Mouse (Mus musculus): ENCODE measurements around the gene Rpl3. TPM values are rescaled to one million over a fixed set of nuclear protein-coding genes. Genes with fewer than 3 reads are reported as not detected.
A peak's percentile ranks its signal among the peaks of the same experiment; 100 is the strongest.

Gene Rpl3
- total RNA-seq, 2 experiments from 2014 or later: 558 to 583 TPM

DNA sequence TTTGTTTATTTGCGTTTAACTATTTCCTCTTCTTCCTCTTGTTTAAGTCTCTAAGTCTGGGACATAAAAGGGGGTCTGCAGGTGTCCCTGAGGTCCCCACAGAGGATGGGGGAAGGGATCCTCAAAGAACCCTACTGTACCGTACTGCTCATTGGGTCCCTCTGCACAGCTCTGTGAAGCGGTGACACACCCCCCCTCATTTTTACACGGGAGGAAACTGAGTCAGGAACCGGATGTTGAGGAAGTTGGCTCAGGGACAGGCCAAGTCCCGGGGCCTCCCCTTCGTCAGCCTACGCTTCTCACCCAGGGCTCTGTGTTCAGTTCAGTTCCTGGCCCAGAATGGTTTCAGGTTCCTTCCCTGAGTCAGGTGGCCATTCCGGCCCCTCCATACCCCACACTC, 39.9 kb downstream of the Rpl3 start:
- DNase-seq (ENCODE audit: low spot score in 2 of 2): no peak
- H3K4me3 ChIP-seq: no peak overlapping the region
- H3K27ac ChIP-seq: peak overlapping the region; percentile 51
- TF ChIP-seq CTCF (conservative IDR thresholded peaks at IDR 0.05): no peak

DNA sequence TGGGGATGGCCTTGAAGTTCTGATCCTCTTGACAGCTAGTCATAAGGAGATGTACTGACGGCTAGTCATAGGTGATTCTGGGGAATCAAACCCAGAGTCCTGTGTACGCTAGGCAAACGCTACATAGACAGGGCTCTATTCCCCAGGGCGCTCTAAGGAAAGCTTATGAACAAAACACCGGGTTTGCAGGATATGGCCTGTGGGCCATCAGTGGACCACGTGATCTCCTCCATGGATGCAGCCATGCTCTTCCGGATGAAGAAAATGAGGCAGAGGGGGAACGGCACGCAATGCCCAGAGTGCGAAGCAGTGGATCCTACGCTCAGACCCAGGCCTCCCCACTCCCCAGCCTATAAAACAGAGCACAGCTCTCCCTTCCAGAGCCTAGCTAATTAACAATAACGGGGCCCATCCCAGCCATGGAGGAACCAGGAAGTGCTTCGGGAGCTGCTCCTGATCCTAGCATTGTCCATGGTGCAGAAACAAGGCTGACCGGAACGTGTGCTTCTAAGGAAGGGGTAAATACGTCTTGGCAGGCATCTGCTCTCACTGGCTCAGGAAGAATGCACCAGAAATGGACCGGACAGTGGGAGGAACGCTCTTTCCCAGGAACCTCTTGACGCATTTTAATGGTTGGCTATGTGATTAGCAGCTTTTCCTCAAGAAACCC, 40.4 kb downstream of the Rpl3 start:
- no peak for DNase-seq (ENCODE audit: low spot score in 2 of 2)
- Histone ChIP-seq H3K27ac (peak overlapping the region; percentile 51), H3K4me3 (no peak overlapping the region)
- no peak for TF ChIP-seq CTCF (conservative IDR thresholded peaks at IDR 0.05)

DNA sequence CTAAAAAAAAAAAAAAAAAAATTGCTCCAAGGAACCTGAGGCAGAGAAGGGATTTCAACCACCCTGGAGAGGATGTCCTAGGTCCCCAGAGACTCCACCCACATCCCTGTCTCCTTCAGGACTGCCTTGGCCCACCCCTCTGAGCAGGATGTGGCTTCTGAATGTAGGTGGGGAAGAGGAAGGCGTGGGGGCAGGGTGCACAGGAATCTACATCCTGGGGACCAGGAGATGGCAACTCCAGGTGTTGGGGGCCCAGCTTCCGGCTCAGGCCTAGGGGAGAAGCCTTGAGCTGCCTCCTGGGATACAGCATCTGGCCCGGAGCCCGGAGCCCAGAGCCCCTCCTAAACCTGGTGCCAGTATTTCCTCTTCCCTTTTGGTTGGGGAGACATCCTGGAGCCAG, 41.6 kb downstream of the Rpl3 start:
- H3K27ac ChIP-seq: no peak overlapping the region
- no peak for TF ChIP-seq CTCF (conservative IDR thresholded peaks at IDR 0.05)
- no peak for DNase-seq (ENCODE audit: low spot score in 2 of 2)
- H3K4me3 ChIP-seq: no peak overlapping the region

DNA sequence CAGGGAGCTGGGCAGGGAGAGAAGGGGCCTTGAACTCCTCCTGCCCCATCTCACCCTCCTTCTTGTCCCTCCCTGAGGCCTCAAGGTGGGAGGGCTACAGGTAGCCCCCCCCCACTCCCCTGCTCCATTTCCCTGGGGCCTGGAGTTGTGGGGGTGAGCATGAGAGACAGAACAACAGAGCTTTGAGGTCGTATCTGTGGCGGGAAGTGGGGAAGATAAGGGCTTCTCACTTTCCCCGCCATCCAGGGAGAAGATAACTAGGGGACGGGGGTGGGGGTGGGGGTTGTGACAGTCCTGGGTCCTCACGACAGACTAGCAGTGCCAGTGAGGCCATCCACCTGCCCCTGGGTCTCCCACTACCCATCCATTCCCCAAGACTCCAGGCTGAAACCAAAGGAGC, 43.7 kb downstream of the Rpl3 start:
- no peak for DNase-seq (ENCODE audit: low spot score in 2 of 2)
- Histone ChIP-seq H3K27ac (no peak overlapping the region), H3K4me3 (no peak overlapping the region)
- no peak for TF ChIP-seq CTCF (conservative IDR thresholded peaks at IDR 0.05)

DNA sequence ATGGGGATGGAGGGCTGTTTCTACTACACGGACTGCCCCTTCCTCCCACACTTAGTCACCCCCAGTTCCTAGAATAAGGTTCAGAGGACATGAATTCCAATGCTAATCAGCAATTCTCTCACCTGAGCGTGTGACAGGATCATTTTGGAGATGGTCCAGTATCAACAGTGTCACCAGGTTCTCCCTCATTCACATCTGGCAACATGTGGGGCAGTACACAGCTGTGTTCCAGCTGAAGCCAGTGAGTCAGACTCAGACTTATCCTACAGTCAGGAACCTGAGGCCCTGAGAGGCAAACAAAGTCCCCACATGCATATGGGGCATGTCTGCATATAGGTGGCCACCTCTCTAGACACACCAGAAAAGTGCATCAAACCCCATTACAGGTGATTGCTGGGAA, 44.4 kb downstream of the Rpl3 start:
- Histone ChIP-seq H3K4me3 (no peak overlapping the region), H3K27ac (no peak overlapping the region)
- DNase-seq (ENCODE audit: low spot score in 2 of 2): no peak
- no peak for TF ChIP-seq CTCF (conservative IDR thresholded peaks at IDR 0.05)

DNA sequence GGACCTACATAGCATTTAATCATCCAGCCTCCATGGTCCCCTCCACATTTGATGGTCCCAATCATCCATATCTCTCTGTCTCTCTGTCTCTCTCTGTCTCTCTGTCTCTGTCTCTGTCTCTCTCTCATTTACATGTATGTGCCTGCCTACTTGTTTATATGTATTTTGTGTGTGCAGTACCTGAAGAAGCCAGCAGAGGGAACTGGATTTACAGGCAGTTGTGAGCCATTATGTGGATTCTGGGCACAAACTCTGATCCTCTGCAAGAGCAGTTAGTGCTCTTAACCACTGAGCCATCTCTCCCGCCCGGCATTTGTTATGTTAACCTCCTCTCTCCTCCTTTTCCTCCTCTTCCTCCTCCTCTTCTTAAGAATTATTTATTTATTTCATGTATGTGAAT, 45.9 kb downstream of the Rpl3 start:
- H3K4me3 ChIP-seq: no peak overlapping the region
- TF ChIP-seq CTCF (conservative IDR thresholded peaks at IDR 0.05): peak; percentile 48
- no peak for DNase-seq (ENCODE audit: low spot score in 2 of 2)
- H3K27ac ChIP-seq: no peak overlapping the region

DNA sequence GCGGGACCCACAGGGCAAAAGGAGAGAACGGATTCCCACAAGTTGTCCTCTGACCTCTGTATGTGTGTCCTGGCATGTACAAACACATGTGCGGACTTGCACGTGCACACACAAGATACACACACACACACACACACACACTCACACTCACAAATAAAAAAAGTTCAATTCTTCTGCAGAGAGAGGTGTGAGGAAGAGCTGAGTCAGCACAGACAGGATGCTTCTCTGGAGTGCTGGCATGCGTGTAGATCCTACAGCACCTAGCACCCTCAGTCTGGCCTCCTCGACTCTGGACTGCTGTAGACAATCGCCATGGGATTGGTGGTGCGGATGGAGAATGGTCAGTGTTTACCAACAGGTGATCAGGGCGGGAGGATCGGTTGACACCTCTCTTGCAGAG, 47.4 kb downstream of the Rpl3 start:
- TF ChIP-seq CTCF (conservative IDR thresholded peaks at IDR 0.05): no peak
- H3K4me3 ChIP-seq: no peak overlapping the region
- DNase-seq (ENCODE audit: low spot score in 2 of 2): no peak

DNA sequence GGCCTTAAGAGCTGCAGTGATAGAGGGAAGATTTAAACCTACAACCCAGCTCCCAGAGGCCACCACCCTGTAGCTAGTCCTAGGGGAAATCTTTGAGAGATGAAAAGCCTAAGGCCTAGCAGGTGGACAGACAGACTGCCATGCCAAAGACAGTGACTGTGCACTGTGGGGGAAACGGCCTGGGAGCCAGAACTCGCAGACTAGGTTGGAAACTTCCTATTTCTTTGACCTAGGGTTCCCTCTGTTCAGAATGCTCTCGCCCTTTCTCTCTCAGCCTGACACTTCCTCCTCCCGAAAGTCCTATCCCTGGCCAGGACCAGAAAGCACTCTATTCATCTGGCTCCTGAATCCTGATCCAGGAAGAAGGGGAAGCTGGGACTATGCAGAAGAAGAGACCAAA, 49.5 kb downstream of the Rpl3 start:
- Histone ChIP-seq H3K27ac (no peak overlapping the region), H3K4me3 (no peak overlapping the region)
- DNase-seq (ENCODE audit: low spot score in 2 of 2): no peak
- TF ChIP-seq CTCF (conservative IDR thresholded peaks at IDR 0.05): no peak

More for the DNA sequence above, 47.4 kb downstream of the Rpl3 start:
- H3K27ac ChIP-seq: no peak overlapping the region

DNA sequence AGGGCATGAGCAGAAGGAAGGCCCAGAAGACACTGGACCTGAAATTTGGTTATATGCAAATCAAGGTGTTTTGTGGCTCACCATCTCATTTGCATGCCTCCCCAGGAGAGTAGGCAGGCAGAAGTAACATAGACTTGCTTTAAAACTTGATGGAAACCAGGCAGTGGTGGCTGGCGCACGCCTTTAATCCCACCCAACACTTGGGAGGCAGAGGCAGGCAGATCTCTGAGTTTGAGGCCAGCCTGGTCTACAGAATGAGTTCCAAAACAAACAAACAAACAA, 53.6 kb downstream of the Rpl3 start:
- DNase-seq (ENCODE audit: low spot score in 2 of 2): no peak
- Histone ChIP-seq H3K27ac (no peak overlapping the region), H3K4me3 (no peak overlapping the region)
- TF ChIP-seq CTCF (conservative IDR thresholded peaks at IDR 0.05): no peak

DNA sequence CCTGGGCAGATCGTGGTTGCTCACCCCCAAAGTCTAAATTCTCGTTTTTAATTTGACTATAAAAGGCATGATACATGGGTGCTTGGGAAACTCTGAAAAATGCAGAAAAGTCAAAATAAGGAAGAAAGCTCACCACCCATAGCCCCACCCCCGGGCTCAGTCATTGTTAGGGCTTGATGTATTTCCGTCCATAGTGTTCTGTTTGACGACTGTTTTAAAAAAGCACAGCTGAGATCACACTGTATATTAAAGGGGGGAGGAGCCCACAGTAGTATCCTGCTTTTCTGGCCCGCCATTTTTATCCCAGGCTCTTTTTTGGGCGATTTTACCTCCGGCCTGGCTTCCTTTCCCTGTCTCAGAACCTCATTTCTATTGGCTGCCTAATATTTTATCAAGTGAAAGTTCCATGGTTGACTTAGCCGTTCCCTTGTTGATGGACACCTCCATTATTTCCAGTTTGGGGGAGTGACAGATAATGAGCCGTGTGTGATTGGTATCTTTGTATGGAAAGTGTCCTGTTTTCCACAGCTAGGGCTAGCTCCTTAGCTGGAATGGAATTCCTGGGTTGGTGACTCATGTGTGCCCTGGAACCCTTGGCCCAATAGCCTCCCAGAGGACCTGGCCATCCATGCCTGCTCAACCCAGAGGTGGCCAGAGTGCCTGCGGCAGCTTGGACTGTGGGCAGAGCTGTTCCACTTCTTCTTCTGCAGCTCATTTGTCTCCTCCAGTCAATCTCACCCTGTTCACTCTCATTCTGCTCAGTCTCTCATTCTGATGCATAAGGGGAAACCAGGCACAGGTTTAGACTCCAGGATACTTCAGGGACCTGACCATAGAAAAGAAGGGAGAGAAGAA, 54.2 kb downstream of the Rpl3 start:
- no peak for TF ChIP-seq CTCF (conservative IDR thresholded peaks at IDR 0.05)
- Histone ChIP-seq H3K4me3 (no peak overlapping the region), H3K27ac (no peak overlapping the region)
- no peak for DNase-seq (ENCODE audit: low spot score in 2 of 2)

DNA sequence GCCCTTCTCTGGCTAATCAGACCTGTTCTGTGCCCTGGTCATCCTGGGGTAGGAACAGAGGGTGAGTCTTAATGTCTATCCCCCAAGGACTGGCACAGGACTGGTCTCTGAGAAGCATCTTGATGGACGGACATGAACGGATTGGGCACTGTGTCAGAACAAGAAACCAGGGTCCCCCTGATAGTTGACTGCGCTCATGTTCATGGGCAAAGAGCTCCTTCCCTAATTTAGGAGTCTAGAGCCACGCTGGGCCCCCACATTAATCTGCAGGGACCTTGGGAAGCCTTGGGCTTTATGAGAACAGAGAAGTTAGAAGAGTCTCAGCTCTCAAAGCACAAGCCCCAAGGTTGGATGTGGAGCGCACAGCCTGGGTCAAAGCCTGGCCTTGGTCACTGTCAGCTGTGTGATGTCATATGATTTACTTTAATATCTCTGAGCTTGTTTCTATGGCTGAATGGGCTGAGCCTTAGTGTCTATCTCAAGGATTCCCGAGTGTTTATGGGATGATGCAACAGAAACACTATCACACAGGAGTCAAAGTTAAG, 56.3 kb downstream of the Rpl3 start:
- Histone ChIP-seq H3K27ac (no peak overlapping the region), H3K4me3 (no peak overlapping the region)
- DNase-seq (ENCODE audit: low spot score in 2 of 2): no peak
- TF ChIP-seq CTCF (conservative IDR thresholded peaks at IDR 0.05): no peak

DNA sequence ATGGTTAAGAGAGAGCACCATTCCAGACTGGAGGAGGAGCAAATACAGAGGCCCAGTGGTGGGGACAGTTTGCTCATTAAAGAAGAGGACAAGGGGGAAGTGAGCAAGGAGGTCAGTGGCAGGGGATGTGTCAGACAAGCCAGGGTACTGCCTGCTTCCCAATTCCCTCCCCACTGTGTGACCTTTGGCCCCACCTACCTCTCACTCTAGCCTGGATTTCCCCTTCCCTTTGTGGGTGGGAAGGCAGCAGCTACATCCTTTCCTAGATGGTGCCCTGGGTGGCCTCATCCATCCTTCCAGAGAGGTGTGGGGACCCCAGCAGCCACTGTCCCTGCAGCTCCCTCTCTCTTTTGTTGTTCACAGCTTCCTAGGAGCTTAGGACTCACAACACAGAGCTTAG, 56.8 kb downstream of the Rpl3 start:
- Histone ChIP-seq H3K27ac (no peak overlapping the region), H3K4me3 (no peak overlapping the region)
- TF ChIP-seq CTCF (conservative IDR thresholded peaks at IDR 0.05): no peak
- DNase-seq (ENCODE audit: low spot score in 2 of 2): no peak

DNA sequence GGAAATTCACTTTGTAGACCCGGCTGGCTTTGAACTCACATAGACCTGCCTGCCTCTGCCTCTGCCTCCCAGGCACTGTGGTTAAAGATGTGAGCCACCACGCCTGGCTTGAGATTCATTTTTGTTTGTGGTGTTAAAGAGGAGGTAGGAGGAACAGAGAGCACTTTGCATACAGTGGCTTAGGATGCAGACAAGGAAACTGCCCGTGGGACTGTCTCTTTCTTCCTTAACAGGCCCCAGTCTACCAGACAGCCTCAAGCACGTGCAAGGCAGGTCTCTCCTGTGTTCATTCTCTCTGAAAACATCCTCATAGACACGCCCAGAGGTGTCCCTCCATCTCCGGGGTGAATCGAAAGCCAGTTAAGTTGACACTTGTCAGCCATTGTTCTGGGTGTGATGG, 57.3 kb downstream of the Rpl3 start:
- DNase-seq (ENCODE audit: low spot score in 2 of 2): no peak
- Histone ChIP-seq H3K27ac (no peak overlapping the region), H3K4me3 (no peak overlapping the region)
- TF ChIP-seq CTCF (conservative IDR thresholded peaks at IDR 0.05): no peak

DNA sequence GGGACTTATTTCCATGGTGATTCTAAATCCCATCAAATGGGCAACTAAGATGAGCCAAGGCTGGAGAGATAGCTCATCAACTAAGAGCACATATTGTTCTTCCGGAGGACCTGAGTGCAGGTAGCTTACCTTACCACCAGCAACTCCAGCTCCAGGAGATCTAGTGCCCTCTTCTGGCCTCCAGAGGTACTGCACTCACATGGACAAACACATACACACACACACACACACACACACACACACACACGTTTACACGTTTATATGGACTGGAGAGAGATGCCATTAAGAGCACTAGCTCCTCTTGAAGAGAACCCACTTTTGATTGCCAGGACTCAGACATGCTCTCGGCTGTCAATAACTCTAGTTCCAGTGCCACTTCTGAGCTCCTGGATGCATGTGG, 60.5 kb downstream of the Rpl3 start:
- no peak overlapping the region for H3K27ac ChIP-seq
- DNase-seq (ENCODE audit: low spot score in 2 of 2): no peak
- no peak overlapping the region for H3K4me3 ChIP-seq
- peak; percentile 45 for TF ChIP-seq CTCF (conservative IDR thresholded peaks at IDR 0.05)

Data from layer of hippocampus, adult 2 months (tissue).